Mouse (Mus musculus) kidney, embryonic 15.5 days (tissue): ENCODE results near the gene Zfp536. TPM values are rescaled to one million over a fixed set of nuclear protein-coding genes. Genes with fewer than 3 reads are reported as not detected.
A peak's percentile ranks its signal among the peaks of the same experiment; 100 is the strongest.

Source experiments
- ATAC-seq: fragments of 200-750 bp; cut with Nextera tagmentation; replicated peaks from 2 replicates; pipeline ENCODE4 v1.8.0; 2017; ENCODE audit warnings: moderate TSS enrichment; ENCODE audit not compliant: low FRiP score
- H3K27ac ChIP-seq: fragments of 300-500 bp; sonication (generic); 2 replicates; pipeline ENCODE4 v1.5.1; 2015; ENCODE audit warnings: mild to moderate bottlenecking, inconsistent platforms
- H3K27me3 ChIP-seq: fragments of 300-500 bp; sonication (generic); 2 replicates; pipeline ENCODE4 v1.6.1; 2015; ENCODE audit warnings: inconsistent platforms
- H3K36me3 ChIP-seq: fragments of 300-500 bp; sonication (generic); 2 replicates; pipeline ENCODE4 v1.6.1; 2015; ENCODE audit warnings: inconsistent platforms
- H3K4me1 ChIP-seq: fragments of 300-500 bp; sonication (generic); 2 replicates; pipeline ENCODE4 v1.6.1; 2015; ENCODE audit warnings: inconsistent platforms
- H3K4me2 ChIP-seq: fragments of 300-500 bp; sonication (generic); 2 replicates; pipeline ENCODE4 v1.6.1; 2015; ENCODE audit warnings: moderate library complexity, mild to moderate bottlenecking, inconsistent platforms
- H3K4me3 ChIP-seq: fragments of 300-500 bp; sonication (generic); replicated peaks from 2 replicates; pipeline ENCODE4 v1.5.1; 2015; ENCODE audit warnings: mild to moderate bottlenecking, inconsistent platforms
- H3K9ac ChIP-seq: fragments of 300-500 bp; sonication (generic); 2 replicates; pipeline ENCODE4 v1.6.1; 2015; ENCODE audit warnings: mild to moderate bottlenecking, inconsistent platforms
- H3K9me3 ChIP-seq: fragments of 300-500 bp; sonication (generic); replicated peaks from 2 replicates; pipeline ENCODE4 v1.6.1; 2016; ENCODE audit warnings: inconsistent platforms
- WGBS: fragments of 180-500 bp; shearing (Covaris S2); methylation state at CpG from one replicate; pipeline ENCODE4 v1.1.7; 2015; ENCODE audit warnings: mixed read lengths; 5-methylcytosine and 5-hydroxymethylcytosine counted together
- polyA plus RNA-seq: library from polyadenylated mRNA; unstranded; fragments of >200 nt; fragmentation: Nextera tagmentation; extraction: Ambion mirVana; gene quantifications from 2 replicates; pipeline ENCODE4 v1.2.1, GENCODE M21; 2015

Gene Zfp536
- polyA plus RNA-seq, 1 experiment from 2014 or later: 9.5 TPM

DNA sequence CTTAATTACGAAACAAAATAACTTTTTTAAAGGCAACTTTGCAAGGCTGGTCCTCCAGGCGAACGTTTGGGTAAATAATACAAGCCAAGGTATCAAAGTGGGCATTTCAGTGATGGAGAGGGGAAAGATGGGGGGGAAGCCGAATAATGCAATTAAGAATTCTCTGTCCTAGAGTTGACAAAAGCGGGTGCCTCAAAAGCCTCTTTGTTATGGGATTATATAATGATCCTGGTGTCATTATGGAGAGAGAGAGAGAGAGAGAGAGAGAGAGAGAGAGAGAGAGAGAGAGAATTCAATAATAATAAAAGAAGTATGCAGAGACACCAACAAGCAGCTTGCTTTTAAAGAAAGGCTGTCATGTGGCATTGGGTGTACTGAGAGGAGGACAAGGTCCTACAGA, 465 bp upstream of the Zfp536 start:
- Histone ChIP-seq H3K4me3 (no peak overlapping the region; the same call in 1 of the 2 replicates), H3K27ac (no peak overlapping the region), H3K4me1 (peaks cover 51% of the 10 kb centered on the region), H3K4me2 (peak overlapping the region; percentile 99; the same call in 1 of the 2 replicates), H3K36me3 (no peaks in the 10 kb centered on the region), H3K9me3 (no peaks in the 10 kb centered on the region), H3K27me3 (peaks cover 80% of the 10 kb centered on the region), H3K9ac (no peak overlapping the region)
- no peak for ATAC-seq
- WGBS: 16% methylated on average over 5 of the region's 5 CpGs

DNA sequence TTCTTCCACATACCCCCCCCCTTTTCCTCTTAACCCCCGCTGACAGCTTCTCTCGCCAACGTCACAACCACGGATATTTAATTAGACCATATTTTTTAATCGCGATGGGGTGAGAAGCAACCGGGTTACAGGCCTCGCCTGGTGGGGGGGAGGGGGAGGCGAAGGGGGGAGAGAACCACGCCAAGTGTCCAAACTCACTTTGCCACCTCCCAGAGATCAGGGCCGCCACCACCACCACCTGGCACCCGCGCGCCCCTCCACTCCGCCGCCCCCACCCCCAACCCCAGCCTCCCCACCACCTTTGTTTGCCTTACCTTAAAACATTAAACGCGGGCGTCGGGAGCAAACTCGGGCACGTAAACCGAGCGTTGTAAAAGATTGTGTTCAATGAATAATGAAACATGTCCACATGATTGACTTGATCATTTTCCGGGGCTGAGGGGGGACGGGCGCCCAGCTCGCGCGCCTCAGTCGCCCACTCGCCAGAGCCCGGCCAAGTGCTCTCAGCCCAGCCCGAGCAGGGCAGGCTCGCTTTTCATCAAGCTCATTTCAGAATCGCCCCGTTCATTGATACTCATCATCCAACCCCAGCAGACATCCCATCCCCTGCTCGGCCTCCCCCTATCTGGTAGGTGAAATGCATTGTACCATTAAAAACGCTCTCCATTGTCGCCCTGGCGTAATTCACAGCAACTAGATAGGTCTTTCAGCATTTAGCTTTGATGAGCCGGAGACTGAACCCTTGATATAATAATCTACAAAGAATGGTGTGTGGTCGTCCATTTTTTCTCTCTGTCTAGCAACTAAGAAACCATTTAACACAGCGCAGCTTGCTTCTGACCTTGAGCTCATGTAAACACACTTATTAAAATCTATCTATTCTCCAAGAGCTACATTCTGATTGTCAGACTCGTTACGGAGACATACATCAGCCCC, 797 bp downstream of the Zfp536 start:
- Histone ChIP-seq H3K9ac (0 out of 2 replicates have a peak overlapping the region, but pooled peaks have one; percentile 12), H3K27ac (no peak overlapping the region), H3K36me3 (no peaks in the 10 kb centered on the region), H3K4me2 (peak overlapping the region; percentile 99), H3K4me3 (peak overlapping the region; percentile 61), H3K9me3 (no peaks in the 10 kb centered on the region), H3K27me3 (peaks cover 92% of the 10 kb centered on the region), H3K4me1 (peaks cover 59% of the 10 kb centered on the region)
- WGBS: under 1% methylated on average over 46 of the region's 46 CpGs
- no peak for ATAC-seq

DNA sequence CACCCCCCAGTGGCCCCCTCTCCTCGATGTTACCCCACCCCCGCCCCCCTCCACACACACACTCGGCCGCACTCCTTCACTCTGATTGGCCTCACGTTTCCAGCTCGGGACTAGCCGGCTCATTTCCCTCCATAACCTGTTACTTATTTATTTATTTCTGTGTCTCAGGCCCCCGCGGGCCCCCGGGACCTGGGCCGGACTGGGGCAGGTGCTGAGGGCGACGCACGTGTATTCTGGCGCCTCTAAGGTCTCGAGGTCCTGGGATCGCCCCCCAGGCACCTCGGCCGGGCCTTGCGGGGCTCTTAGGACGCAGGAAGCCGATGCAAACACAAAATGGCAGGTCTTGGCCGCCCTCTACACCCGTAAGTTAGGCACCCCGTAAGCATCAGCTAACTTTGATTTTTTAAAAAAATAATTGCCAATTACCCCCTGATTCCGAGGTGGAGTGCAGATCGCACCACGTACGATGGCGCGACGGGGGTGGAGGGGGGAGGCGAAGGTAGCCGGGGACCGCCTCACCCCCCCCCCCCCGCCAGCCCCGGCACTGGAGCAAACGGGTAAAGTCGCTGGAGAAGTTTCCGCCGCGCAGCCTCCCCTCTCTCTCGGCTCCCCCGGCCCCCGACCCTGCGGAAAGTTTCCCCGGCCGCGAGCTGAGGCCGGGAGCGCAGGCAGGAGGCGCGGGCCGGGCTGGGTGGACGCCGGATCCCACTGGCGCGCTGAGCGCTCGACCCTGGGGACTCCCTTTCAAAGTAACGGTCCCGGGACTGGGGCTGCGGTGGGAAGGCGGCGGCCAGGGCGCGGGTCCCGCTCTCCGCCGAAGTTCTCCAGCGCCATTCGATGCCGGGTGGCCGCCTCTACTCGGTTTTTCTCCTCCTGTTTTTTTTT, 1.7 kb downstream of the Zfp536 start:
- H3K27me3 ChIP-seq: peaks cover 96% of the 10 kb centered on the region
- H3K4me2 ChIP-seq: peak overlapping the region; percentile 99
- peaks cover 59% of the 10 kb centered on the region for H3K4me1 ChIP-seq
- H3K9me3 ChIP-seq: no peaks in the 10 kb centered on the region
- H3K4me3 ChIP-seq: peak overlapping the region; percentile 61
- H3K27ac ChIP-seq: peak overlapping the region; percentile 72
- ATAC-seq: peak; percentile 21
- peak overlapping the region; percentile 50 for H3K9ac ChIP-seq
- no peaks in the 10 kb centered on the region for H3K36me3 ChIP-seq
- under 1% methylated on average over 69 of the region's 75 CpGs for WGBS

DNA sequence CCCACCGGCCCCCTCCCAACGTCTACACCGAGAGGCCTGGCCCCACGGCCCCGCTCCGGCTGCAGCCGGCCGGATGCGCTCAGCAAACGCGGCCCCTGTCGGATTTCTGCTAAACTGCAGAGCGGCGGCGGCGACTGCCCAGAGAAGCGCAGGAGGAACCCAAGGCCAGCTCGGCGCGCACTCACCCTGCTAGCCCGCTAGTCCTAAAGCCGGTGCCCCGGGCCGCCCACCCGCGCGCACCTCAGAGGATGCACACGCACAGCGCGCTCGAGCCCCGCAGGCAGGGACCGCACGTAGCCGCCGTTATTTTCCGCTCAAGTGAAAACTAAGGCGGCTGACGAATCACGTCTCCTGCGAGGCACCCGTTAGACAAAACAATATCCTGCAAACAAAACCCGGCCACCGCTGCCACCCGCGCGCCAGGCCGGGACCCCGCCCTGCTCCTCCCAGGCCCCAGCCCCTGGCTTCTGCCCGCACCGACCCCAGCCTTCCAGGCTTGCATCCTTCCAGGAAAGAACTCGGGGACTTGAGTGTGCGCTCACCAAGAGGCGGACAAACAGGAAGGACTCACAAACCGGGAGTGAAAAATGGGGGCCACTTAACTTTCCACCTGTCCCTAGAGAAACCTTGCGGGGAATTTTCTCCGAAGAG, 2.9 kb downstream of the Zfp536 start:
- under 1% methylated on average over 57 of the region's 57 CpGs for WGBS
- Histone ChIP-seq H3K9me3 (no peaks in the 10 kb centered on the region), H3K4me2 (peak overlapping the region; percentile 99), H3K4me3 (peak overlapping the region; percentile 61), H3K9ac (peak overlapping the region; percentile 40), H3K36me3 (no peaks in the 10 kb centered on the region), H3K27me3 (peaks cover 96% of the 10 kb centered on the region), H3K27ac (0 out of 2 replicates have a peak overlapping the region, but pooled peaks have one; percentile 51), H3K4me1 (peaks cover 59% of the 10 kb centered on the region)
- peak; percentile 86 for ATAC-seq

DNA sequence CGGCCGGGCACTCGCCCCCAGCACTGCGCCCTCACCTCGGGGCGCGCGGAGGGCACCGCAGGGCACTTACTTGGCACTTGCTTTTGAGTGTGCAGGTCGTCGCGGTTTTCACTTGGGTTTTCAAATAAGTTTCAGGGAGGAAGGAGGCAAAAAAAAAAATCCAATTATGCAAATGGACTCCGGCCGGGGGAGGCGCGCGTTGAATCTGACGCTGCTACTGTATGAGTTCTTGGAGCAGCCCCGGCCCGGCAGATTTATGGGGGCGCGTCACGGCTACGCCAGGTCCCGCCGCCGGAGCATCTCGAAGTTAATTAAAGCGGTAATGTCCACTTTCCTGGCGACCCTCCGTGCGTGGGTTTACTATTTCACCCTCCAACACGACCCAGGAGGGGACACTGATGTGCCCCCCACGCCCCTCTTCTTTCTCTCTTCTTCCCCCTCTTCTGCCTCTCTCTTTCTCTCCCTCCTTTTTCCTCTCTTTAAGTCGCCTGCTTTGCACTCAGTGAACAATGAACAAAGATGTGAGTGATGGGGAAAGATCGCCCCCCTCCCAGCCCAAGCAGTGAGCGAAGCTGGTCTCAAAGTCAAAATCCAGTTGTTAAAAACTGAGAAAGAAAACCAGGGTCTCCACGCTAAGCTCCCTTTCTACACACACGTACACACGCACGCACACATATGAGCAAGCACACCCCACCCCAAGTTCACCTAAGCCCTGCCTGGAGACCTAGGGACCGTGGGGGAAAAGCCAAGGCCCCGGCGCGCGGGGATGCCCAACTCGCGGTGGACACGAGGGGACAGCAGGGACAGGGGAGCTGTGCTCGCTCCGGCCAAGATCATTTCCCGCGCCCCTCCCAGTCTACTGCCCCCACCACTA, 3.7 kb downstream of the Zfp536 start:
- under 1% methylated on average over 53 of the region's 53 CpGs for WGBS
- Histone ChIP-seq H3K27ac (0 out of 2 replicates have a peak overlapping the region, but pooled peaks have one; percentile 14), H3K9me3 (no peaks in the 10 kb centered on the region), H3K36me3 (no peaks in the 10 kb centered on the region), H3K27me3 (peaks cover 96% of the 10 kb centered on the region), H3K4me3 (peak overlapping the region; percentile 61), H3K4me1 (peaks cover 55% of the 10 kb centered on the region), H3K9ac (peak overlapping the region; percentile 47), H3K4me2 (peak overlapping the region; percentile 99)
- ATAC-seq: peak; percentile 66; the same call in 1 of the 2 replicates

DNA sequence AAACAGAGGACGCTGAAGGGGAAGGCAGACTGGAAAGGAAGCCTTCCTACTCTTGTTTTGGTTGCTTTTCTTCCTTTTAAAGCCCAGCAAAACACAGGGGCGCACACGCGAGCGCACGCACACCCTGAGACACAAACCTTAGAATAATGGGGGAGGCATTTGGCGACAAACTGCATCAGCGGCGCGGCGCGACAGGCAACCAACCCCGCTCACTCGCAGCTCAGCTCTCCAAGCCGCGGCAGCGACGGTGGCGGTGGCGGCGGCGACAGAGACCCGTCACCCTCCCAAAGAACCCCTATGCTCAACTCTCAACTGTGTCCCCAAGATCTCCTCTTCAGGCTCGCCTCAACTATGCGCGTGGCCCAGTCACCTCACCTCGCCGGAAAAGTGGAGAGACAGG, 4.4 kb downstream of the Zfp536 start:
- Histone ChIP-seq H3K4me1 (peaks cover 55% of the 10 kb centered on the region), H3K4me3 (peak overlapping the region; percentile 61), H3K9me3 (no peaks in the 10 kb centered on the region), H3K27me3 (peaks cover 92% of the 10 kb centered on the region), H3K27ac (0 out of 2 replicates have a peak overlapping the region, but pooled peaks have one; percentile 13), H3K36me3 (no peaks in the 10 kb centered on the region), H3K9ac (peak overlapping the region; percentile 47), H3K4me2 (peak overlapping the region; percentile 99)
- ATAC-seq: no peak
- WGBS: under 1% methylated on average over 28 of the region's 28 CpGs

DNA sequence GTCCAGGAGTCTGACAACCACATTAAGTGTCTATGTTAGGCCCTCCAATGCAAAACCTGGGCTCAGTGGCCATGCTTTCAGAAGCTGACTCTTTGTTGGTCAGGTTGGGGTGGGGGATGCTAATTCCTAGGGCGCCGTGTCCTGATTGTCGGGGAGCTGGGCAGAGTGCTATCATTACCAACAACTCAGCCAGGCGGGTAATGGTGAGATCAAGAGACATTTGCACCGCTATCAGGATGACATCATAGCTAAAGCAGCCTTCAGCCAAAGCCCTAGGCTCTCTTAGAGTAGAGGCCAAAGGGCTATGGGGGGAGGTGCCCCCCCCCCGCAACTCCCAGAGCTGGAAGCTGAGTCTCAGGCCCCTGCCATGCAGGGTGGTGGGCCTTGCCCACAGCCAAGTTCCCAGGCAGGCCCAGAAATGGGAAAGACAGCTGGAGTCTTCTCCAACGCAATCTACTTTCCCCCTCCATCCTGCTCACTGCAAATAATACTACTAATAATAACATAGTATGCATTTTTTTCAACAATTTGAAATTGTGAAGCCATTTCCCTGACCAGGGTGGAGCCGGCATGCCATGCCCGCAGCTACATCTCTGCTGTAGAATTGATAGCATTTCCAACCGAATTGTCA, 5.0 kb downstream of the Zfp536 start:
- Histone ChIP-seq H3K4me2 (peak overlapping the region; percentile 99), H3K4me3 (peak overlapping the region; percentile 61), H3K27ac (no peak overlapping the region), H3K9me3 (no peaks in the 10 kb centered on the region), H3K4me1 (peaks cover 51% of the 10 kb centered on the region), H3K36me3 (no peaks in the 10 kb centered on the region), H3K9ac (no peak overlapping the region), H3K27me3 (peaks cover 91% of the 10 kb centered on the region)
- no peak for ATAC-seq
- WGBS: 6% methylated on average over 10 of the region's 10 CpGs

DNA sequence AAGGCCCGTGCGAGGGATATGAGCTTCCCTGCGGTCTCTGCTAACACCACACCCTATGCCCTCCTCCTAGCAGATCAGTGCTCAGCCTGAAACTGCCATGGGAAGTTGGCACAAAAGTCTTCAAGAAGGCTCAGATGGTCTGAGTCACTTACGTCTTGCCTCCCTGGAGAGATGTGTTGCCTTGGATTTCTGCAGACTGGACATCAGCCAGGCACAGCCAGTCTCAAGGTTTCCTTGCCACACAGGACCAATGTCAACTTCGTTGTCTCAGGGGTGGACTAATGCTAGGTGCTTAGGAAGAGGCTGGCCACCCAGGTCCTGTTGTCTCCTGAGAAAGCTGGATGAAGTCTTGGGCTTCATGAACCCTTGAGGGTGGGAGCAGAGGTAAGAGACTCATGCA, 14.6 kb downstream of the Zfp536 start:
- Histone ChIP-seq H3K4me1 (no peaks in the 10 kb centered on the region), H3K4me2 (no peak overlapping the region), H3K27ac (no peak overlapping the region), H3K9ac (no peak overlapping the region), H3K9me3 (no peaks in the 10 kb centered on the region), H3K4me3 (no peak overlapping the region), H3K36me3 (no peaks in the 10 kb centered on the region), H3K27me3 (peaks cover 3% of the 10 kb centered on the region; the same call in 1 of the 2 replicates)
- 82% methylated on average over 5 of the region's 5 CpGs for WGBS
- ATAC-seq: no peak

DNA sequence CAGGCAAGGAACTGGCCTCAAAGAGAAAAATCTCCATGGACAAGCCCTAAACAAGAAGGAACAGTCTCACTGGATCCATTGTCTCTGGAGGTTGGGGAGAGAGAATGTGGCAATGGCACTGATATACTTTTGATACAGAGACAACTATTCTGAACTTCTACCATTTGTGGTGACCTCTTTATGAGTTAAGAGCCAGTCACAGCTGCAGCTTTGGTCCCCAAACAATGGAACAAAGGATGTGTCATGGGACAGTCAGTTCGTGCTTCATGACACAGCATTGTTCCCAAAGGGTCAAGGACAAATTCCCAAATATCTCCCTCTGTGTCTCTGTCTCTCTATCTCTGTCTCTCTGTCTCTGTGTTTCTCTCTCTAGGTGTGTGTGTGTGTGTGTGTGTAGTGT, 20.4 kb downstream of the Zfp536 start:
- no peak overlapping the region for H3K27ac ChIP-seq
- H3K4me1 ChIP-seq: no peaks in the 10 kb centered on the region
- H3K4me2 ChIP-seq: no peak overlapping the region
- no peak overlapping the region for H3K9ac ChIP-seq
- ATAC-seq: no peak
- no peaks in the 10 kb centered on the region for H3K9me3 ChIP-seq
- WGBS: 88% methylated on average over 1 of the region's 1 CpGs
- H3K27me3 ChIP-seq: no peaks in the 10 kb centered on the region
- H3K36me3 ChIP-seq: no peaks in the 10 kb centered on the region
- H3K4me3 ChIP-seq: no peak overlapping the region

DNA sequence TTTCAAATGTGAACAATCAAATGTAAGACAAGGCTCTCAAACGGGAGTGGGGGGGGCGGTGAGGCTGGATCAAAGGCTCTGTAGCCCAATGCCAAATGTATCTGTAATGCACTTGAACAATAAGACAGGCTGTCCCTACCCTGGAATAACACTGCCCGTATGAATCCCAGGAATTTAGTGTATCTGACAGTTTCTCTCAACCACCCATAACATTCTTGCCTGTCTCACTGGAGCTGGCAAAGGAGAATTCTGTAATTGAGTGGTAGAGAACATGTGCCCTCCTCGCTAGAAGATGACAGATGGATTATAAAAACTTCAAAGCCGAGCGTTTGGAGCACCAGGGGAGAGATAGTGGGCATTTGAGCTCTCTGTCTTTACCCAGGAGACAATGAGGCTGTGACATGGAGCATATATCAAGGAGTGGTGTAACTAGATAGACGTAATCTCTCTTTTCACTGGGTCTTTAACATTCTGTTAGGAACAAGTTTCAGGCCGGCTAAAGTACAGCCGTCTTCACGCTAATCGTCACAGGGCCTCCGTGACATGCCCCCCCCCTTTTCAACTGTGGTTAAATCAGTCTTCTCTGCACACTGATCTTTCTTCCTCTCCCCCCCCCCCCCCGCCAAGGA, 27.2 kb downstream of the Zfp536 start:
- H3K27me3 ChIP-seq: peaks cover 8% of the 10 kb centered on the region
- WGBS: 27% methylated on average over 12 of the region's 13 CpGs
- no peaks in the 10 kb centered on the region for H3K36me3 ChIP-seq
- no peaks in the 10 kb centered on the region for H3K9me3 ChIP-seq
- no peak overlapping the region for H3K4me3 ChIP-seq
- H3K4me1 ChIP-seq: no peaks in the 10 kb centered on the region
- no peak overlapping the region for H3K9ac ChIP-seq
- ATAC-seq: no peak
- no peak overlapping the region for H3K27ac ChIP-seq
- H3K4me2 ChIP-seq: no peak overlapping the region
